Mouse (Mus musculus) c-Kit-negative CD71-positive TER-119-positive erythroid progenitor cells, embryonic 14.5 days (primary cell): Measurements from ENCODE around the gene Cpa5.

Experiments used
- DNase-seq: peaks from one replicate; pipeline ENCODE4 v3.0.0-alpha.2; 2013; ENCODE audit warnings: low read depth, low spot score

The Cpa5 gene

GRCm38 (mm10) chr6:30610710-30611109, at the start of gene Cpa5:
TSS of gene Cpa5 (plus strand) at chr6:30611010.
- no peak for DNase-seq

- DNase-seq, result no peak
Observed at GRCm38 (mm10) chr6:30562132-30562531, 48.7 kb upstream of the Cpa5 start.

- no peak for DNase-seq
Observed at GRCm38 (mm10) chr6:30563575-30563974, 47.2 kb upstream of the Cpa5 start.

- DNase-seq, result no peak
Observed at GRCm38 (mm10) chr6:30564051-30564450, 46.8 kb upstream of the Cpa5 start.

- DNase-seq, result no peak
Observed at GRCm38 (mm10) chr6:30568069-30568468, 42.7 kb upstream of the Cpa5 start, which contains the start of gene Cpa4. TSS of gene Cpa4 (plus strand) at chr6:30568369.

- no peak for DNase-seq
Observed at GRCm38 (mm10) chr6:30569331-30569730, 41.5 kb upstream of the Cpa5 start.

GRCm38 (mm10) chr6:30570012-30570411, 40.8 kb upstream of the Cpa5 start:
- no peak for DNase-seq

GRCm38 (mm10) chr6:30572456-30573311, 38.1 kb upstream of the Cpa5 start:
- no peak for DNase-seq

GRCm38 (mm10) chr6:30573380-30573779, 37.4 kb upstream of the Cpa5 start:
- DNase-seq, result no peak

- no peak for DNase-seq
Observed at GRCm38 (mm10) chr6:30574945-30575344, 35.9 kb upstream of the Cpa5 start.

GRCm38 (mm10) chr6:30576477-30577203, 34.2 kb upstream of the Cpa5 start:
- DNase-seq, result no peak

- DNase-seq, result no peak
Observed at GRCm38 (mm10) chr6:30579961-30580840, 30.6 kb upstream of the Cpa5 start.

GRCm38 (mm10) chr6:30580841-30581176, 30.0 kb upstream of the Cpa5 start:
- DNase-seq, result no peak

GRCm38 (mm10) chr6:30586886-30587442, 23.8 kb upstream of the Cpa5 start:
- DNase-seq, result no peak

GRCm38 (mm10) chr6:30589819-30590218, 21.0 kb upstream of the Cpa5 start:
- DNase-seq, result no peak

GRCm38 (mm10) chr6:30591851-30592404, 18.9 kb upstream of the Cpa5 start:
- DNase-seq, result no peak

GRCm38 (mm10) chr6:30592417-30592974, 18.3 kb upstream of the Cpa5 start:
- DNase-seq, result no peak

- no peak for DNase-seq
Observed at GRCm38 (mm10) chr6:30594364-30594763, 16.4 kb upstream of the Cpa5 start.

- no peak for DNase-seq
Observed at GRCm38 (mm10) chr6:30596230-30596898, 14.4 kb upstream of the Cpa5 start.

GRCm38 (mm10) chr6:30600033-30600432, 10.8 kb upstream of the Cpa5 start:
- DNase-seq, result no peak
